Mouse (Mus musculus): ENCODE data around the gene Creld2.

DNA sequence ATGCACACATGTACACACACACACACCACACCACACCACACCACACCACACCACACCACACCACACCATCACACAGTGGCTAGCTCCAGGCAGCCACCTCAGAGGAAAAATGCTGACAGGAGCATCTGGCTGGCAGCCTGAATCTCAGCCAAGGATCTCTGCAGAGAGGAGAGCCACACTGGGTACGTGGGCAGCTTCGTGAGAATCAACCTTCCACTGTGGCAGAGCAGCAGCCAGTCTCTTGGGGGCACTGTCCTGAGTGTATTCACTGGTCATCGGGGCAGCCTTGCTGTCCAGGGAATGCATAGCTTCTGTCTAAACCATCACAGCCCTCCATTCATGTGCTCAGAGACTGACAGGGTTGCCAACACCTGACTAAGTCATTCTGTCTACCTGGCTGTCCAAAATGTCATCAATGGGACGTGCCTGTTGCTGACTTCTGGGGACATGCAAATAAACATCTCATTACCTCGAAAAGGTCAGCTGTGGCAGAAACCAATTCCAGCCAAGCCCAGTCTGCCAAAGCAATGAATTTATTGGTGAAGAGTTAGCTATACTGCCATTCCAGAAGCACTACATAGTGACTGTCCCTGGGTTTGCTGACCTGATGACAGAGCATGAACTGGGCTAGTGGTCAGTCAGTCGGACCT, 10.5 kb downstream of the Creld2 start:
- TF ChIP-seq CTCF (IDR thresholded peaks at IDR 0.05; ENCODE audit: control insufficient read depth, insufficient read depth, insufficient replicate concordance, low read depth, low read length) (no peak), POLR2A (IDR thresholded peaks at IDR 0.05; ENCODE audit: control insufficient read depth, low read depth, low read length) (no peak)

Data from testis, adult 2 months (tissue).